Mouse (Mus musculus): ENCODE data around the gene Ern1. TPM values are rescaled to one million over a fixed set of nuclear protein-coding genes. Genes with fewer than 3 reads are reported as not detected.

Ern1 gene
- total and polyA plus RNA-seq, 2 experiments, result 18.2 to 52.8 TPM

DNA sequence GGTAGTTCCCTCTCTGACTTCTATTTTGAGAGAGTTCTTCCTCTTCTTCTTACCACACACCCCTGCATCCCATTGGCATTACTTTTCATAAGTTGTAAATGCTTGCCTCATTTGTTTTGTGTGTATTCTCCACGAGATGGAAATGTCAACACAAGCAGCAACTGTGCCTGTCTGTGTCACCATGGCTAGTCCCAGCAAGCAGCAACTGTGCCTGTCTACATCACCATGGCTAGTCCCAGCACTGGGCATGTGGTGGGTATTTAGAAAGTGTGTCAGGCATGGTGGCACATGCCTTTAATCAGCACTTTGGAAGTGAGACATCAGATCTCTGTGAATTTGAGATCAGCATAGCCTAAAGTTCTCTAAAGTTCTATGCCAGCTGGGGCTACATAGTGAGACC lies 133.5 kb downstream of the Ern1 start:
- TF ChIP-seq POLR2A (IDR thresholded peaks at IDR 0.05; ENCODE audit: extremely low read depth, insufficient read depth, low read length) (no peak), CTCF (IDR thresholded peaks at IDR 0.05; ENCODE audit: low read depth, low read length) (no peak)
- 13% methylated on average over 1 of the region's 1 CpGs for WGBS

DNA sequence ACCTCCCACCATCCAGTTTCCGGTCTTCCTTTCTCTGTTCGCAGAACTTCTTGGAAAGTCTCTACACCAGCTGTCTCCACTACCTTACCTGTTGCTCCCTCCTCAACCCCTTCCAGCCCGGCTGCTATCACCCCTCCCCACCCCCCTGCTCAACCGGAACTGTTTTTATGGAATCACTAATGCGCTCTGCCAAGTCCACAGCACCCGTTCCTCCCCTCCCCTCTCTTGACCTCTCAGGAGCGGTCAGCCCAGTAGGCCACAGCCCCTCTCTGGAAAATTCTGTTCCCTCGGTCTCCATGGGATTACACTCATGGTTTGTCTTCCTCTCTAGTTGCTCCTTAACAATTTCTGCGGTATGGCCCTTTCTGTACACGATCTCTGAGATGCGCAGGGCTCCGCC lies 134.5 kb downstream of the Ern1 start, which contains the start of gene Scn4a:
Scn4a (minus strand) TSS at position 101 of the 400 bp plus-strand sequence.
- Histone ChIP-seq H3K9ac (ENCODE audit: low read depth, low read length) (no peak within 1 kb of the TSS), H3K79me2 (ENCODE audit: control insufficient read depth, insufficient read depth, low read length) (no peaks in the 10 kb centered on the region), H3K36me3 (ENCODE audit: control insufficient read depth, insufficient read depth, low read length) (no peaks in the 10 kb centered on the region), H3K4me1 (ENCODE audit: control insufficient read depth, insufficient read depth, low read length) (no peaks in the 10 kb centered on the region), H3K27ac (replicated peaks; ENCODE audit: insufficient read depth, low read depth, low read length) (no peak within 1 kb of the TSS), H3K4me3 (ENCODE audit: insufficient read depth, low read depth, low read length) (no peak within 1 kb of the TSS), H3K27me3 (ENCODE audit: control insufficient read depth, insufficient read depth, low read length) (no peaks in the 10 kb centered on the region)
- TF ChIP-seq CTCF (IDR thresholded peaks at IDR 0.05; ENCODE audit: low read depth, low read length), result no peak
- no peak for TF ChIP-seq POLR2A (IDR thresholded peaks at IDR 0.05; ENCODE audit: extremely low read depth, insufficient read depth, low read length)
- DNase-seq (ENCODE audit: extremely low read depth, low read depth, low spot score), result no peak
- WGBS, result 90% methylated on average over 12 of the region's 12 CpGs

More for the DNA sequence above, 133.5 kb downstream of the Ern1 start:
- Histone ChIP-seq H3K36me3 (ENCODE audit: control insufficient read depth, insufficient read depth, low read length) (no peaks in the 10 kb centered on the region), H3K4me3 (ENCODE audit: insufficient read depth, low read depth, low read length) (no peak overlapping the region), H3K27ac (replicated peaks; ENCODE audit: insufficient read depth, low read depth, low read length) (no peak overlapping the region), H3K4me1 (ENCODE audit: control insufficient read depth, insufficient read depth, low read length) (no peaks in the 10 kb centered on the region), H3K9ac (ENCODE audit: low read depth, low read length) (no peak overlapping the region), H3K79me2 (ENCODE audit: control insufficient read depth, insufficient read depth, low read length) (no peaks in the 10 kb centered on the region), H3K27me3 (ENCODE audit: control insufficient read depth, insufficient read depth, low read length) (no peaks in the 10 kb centered on the region)
- no peak for DNase-seq (ENCODE audit: extremely low read depth, low read depth, low spot score)

DNA sequence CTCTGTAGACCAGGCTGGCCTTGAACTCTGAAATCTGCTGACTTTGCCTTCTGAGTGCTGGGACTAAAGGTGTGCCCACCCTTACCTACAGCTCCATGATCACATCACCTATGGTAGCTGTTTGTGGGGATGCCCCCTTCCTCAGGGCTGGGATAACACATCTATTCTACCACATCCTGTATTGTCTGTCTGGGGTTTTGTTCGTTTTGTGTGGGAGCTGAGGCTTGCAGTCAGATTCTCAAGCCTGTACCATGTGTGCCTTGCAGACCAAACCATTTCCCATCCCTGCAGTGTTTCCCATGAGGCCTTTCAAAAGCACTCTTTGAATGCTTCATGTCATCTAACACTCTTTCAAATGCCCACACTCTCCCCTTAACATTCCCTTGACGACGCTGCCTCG lies 135.7 kb downstream of the Ern1 start:
- Histone ChIP-seq H3K27ac (replicated peaks; ENCODE audit: insufficient read depth, low read depth, low read length) (no peak overlapping the region), H3K79me2 (ENCODE audit: control insufficient read depth, insufficient read depth, low read length) (no peaks in the 10 kb centered on the region), H3K9ac (ENCODE audit: low read depth, low read length) (no peak overlapping the region), H3K27me3 (ENCODE audit: control insufficient read depth, insufficient read depth, low read length) (no peaks in the 10 kb centered on the region), H3K4me1 (ENCODE audit: control insufficient read depth, insufficient read depth, low read length) (no peaks in the 10 kb centered on the region), H3K36me3 (ENCODE audit: control insufficient read depth, insufficient read depth, low read length) (no peaks in the 10 kb centered on the region), H3K4me3 (ENCODE audit: insufficient read depth, low read depth, low read length) (no peak overlapping the region)
- no peak for DNase-seq (ENCODE audit: extremely low read depth, low read depth, low spot score)
- 89% methylated on average over 4 of the region's 4 CpGs for WGBS
- TF ChIP-seq POLR2A (IDR thresholded peaks at IDR 0.05; ENCODE audit: extremely low read depth, insufficient read depth, low read length), result no peak
- no peak for TF ChIP-seq CTCF (IDR thresholded peaks at IDR 0.05; ENCODE audit: low read depth, low read length)

DNA sequence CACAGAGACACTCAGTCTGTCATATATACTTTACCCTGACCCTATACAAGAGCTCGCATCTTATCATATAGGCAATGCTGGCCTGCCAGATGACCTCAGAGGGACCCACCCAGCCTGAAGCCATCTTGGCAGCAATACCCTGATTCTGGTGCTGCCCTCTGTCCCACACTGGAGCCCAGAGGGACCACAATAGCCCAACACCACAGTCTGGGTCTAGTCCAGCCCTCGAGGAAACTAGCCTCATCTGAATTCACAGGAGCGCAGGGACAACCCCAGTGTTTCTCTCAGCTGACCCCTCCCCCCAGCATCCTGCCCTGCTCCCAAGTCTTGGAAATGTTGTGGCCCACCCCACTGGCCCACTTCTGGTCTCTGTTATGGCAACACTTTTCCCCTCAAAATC lies 136.4 kb downstream of the Ern1 start:
- no peak for DNase-seq (ENCODE audit: extremely low read depth, low read depth, low spot score)
- Histone ChIP-seq H3K79me2 (ENCODE audit: control insufficient read depth, insufficient read depth, low read length) (no peaks in the 10 kb centered on the region), H3K9ac (ENCODE audit: low read depth, low read length) (no peak overlapping the region), H3K27me3 (ENCODE audit: control insufficient read depth, insufficient read depth, low read length) (no peaks in the 10 kb centered on the region), H3K4me3 (ENCODE audit: insufficient read depth, low read depth, low read length) (no peak overlapping the region), H3K27ac (replicated peaks; ENCODE audit: insufficient read depth, low read depth, low read length) (no peak overlapping the region), H3K36me3 (ENCODE audit: control insufficient read depth, insufficient read depth, low read length) (no peaks in the 10 kb centered on the region), H3K4me1 (ENCODE audit: control insufficient read depth, insufficient read depth, low read length) (no peaks in the 10 kb centered on the region)
- TF ChIP-seq CTCF (IDR thresholded peaks at IDR 0.05; ENCODE audit: low read depth, low read length) (no peak), POLR2A (IDR thresholded peaks at IDR 0.05; ENCODE audit: extremely low read depth, insufficient read depth, low read length) (no peak)
- WGBS, result 74% methylated on average over 3 of the region's 3 CpGs

DNA sequence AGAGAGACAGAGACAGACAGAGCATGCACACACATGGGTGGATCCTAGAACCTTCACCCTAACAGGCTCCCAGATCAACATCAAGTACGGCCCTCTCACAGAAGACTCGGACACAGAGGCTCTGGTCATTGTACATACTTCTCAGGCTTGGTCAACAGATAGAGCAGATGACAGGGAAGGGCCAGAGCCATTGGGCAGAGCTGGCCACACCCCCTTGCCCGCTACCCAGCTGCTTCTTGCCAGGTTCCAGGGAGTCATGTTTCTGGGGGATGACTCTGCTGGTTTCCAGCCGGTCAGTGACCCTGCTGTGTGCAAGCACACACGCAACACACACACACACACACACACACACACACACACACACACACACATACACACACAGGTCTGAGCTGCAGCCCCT lies 136.8 kb downstream of the Ern1 start:
- 48% methylated on average over 5 of the region's 5 CpGs for whole genome bisulfite sequencing
- peak; percentile 24 for DNase-seq (ENCODE audit: extremely low read depth, low read depth, low spot score)
- no peak for TF ChIP-seq POLR2A (IDR thresholded peaks at IDR 0.05; ENCODE audit: extremely low read depth, insufficient read depth, low read length)
- no peak for TF ChIP-seq CTCF (IDR thresholded peaks at IDR 0.05; ENCODE audit: low read depth, low read length)
- no peak overlapping the region for H3K4me3 ChIP-seq (ENCODE audit: insufficient read depth, low read depth, low read length)
- H3K79me2 ChIP-seq (ENCODE audit: control insufficient read depth, insufficient read depth, low read length), result no peaks in the 10 kb centered on the region
- H3K36me3 ChIP-seq (ENCODE audit: control insufficient read depth, insufficient read depth, low read length), result no peaks in the 10 kb centered on the region
- H3K27me3 ChIP-seq (ENCODE audit: control insufficient read depth, insufficient read depth, low read length), result no peaks in the 10 kb centered on the region
- no peaks in the 10 kb centered on the region for H3K4me1 ChIP-seq (ENCODE audit: control insufficient read depth, insufficient read depth, low read length)
- H3K27ac ChIP-seq (replicated peaks; ENCODE audit: insufficient read depth, low read depth, low read length), result no peak overlapping the region
- H3K9ac ChIP-seq (ENCODE audit: low read depth, low read length), result no peak overlapping the region

DNA sequence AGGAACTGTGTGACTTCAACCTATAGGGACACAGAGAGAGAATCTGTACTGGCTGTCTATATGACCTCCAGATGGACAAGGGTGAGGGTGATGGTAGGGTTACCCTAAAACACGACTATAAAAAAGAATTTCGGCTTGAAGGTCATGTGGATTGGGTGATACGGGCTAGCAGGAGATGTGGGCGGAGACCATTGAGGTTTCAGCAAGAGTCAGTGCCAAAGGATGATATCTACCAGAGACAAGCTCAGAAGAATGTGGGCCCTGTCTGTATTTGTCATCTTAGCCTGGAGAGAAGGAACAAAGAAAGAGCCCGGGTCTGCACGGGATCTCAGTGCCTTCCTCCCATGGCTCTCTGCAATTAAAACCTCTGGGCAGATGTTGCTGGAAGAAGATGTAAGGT lies 137.9 kb downstream of the Ern1 start:
- H3K4me1 ChIP-seq (ENCODE audit: control insufficient read depth, insufficient read depth, low read length), result no peaks in the 10 kb centered on the region

More for the DNA sequence above, 137.9 kb downstream of the Ern1 start:
- no peaks in the 10 kb centered on the region for H3K79me2 ChIP-seq (ENCODE audit: control insufficient read depth, insufficient read depth, low read length)
- no peak for TF ChIP-seq POLR2A (IDR thresholded peaks at IDR 0.05; ENCODE audit: extremely low read depth, insufficient read depth, low read length)
- TF ChIP-seq CTCF (IDR thresholded peaks at IDR 0.05; ENCODE audit: low read depth, low read length), result no peak
- H3K27me3 ChIP-seq (ENCODE audit: control insufficient read depth, insufficient read depth, low read length), result no peaks in the 10 kb centered on the region
- 83% methylated on average over 6 of the region's 6 CpGs for WGBS
- H3K9ac ChIP-seq (ENCODE audit: low read depth, low read length), result no peak overlapping the region
- H3K36me3 ChIP-seq (ENCODE audit: control insufficient read depth, insufficient read depth, low read length), result no peaks in the 10 kb centered on the region
- DNase-seq (ENCODE audit: extremely low read depth, low read depth, low spot score), result no peak
- no peak overlapping the region for H3K27ac ChIP-seq (replicated peaks; ENCODE audit: insufficient read depth, low read depth, low read length)
- H3K4me3 ChIP-seq (ENCODE audit: insufficient read depth, low read depth, low read length), result no peak overlapping the region

Data from liver, adult 2 months (tissue).